Mouse (Mus musculus) heart, postnatal 0 days (tissue): ENCODE measurements around the gene Slc35f1.

Experiments used
- CTCF ChIP-seq: IDR thresholded peaks from 2 replicates; pipeline ENCODE4 v1.5.1; 2016; ENCODE audit warnings: antibody characterized with exemption, control low read depth, low read depth
- EP300 ChIP-seq: IDR thresholded peaks from 2 replicates; pipeline ENCODE4 v1.6.1; 2016; ENCODE audit warnings: antibody characterized with exemption, low read depth

- TF ChIP-seq CTCF = no peak
- no peak for TF ChIP-seq EP300
Observed at GRCm38 (mm10) chr10:53052521-53052920, 362.2 kb downstream of the Slc35f1 start.
